31 mouse cellular contexts compared by ENCODE assay signal in the genomic region with DNA sequence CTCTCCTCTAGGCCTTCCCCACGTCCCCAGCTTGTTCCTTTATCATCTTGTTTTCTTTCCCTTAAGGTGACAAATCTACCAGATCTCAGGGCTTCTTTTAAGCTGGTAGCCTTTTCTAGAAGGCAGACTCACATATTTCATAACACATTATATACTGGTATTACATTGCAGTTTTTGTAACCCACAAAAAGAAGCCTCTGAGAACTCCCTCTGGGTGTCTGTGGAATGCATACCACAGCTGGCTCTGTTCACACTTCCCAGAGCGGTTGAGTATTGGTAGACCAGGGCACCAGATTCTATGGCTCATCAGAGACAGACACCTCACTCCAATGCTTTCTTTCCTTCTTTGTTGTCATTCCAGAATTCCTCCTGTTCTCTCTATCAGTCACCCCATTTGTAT.
"Had no signal": no experiment of that assay in that cellular context is flagged by ENCODE, and none has a peak within 500 bp of the region (broad histone marks: within the 10 kb centered on the region; RNA-seq: fewer than 3 reads in every experiment).

No protein-coding gene starts in this region.

- H3K27me3 ChIP-seq: limb, embryonic 12.5 days; limb, embryonic 13.5 days; limb, embryonic 15.5 days; liver, embryonic 12.5 days; liver, embryonic 13.5 days; liver, embryonic 15.5 days; lung, embryonic 15.5 days; megakaryocyte, embryonic 14.5 days; midbrain, embryonic 12.5 days; midbrain, embryonic 13.5 days; midbrain, embryonic 15.5 days had no signal

- H3K36me3 ChIP-seq: limb, embryonic 10.5 days; limb, embryonic 12.5 days; limb, embryonic 13.5 days; limb, embryonic 15.5 days; liver, embryonic 12.5 days; liver, embryonic 13.5 days; liver, embryonic 15.5 days; lung, embryonic 15.5 days; midbrain, embryonic 10.5 days; midbrain, embryonic 12.5 days; midbrain, embryonic 13.5 days; midbrain, embryonic 15.5 days had no signal

- H3K27ac ChIP-seq: limb, embryonic 10.5 days; limb, embryonic 12.5 days; limb, embryonic 13.5 days; limb, embryonic 15.5 days; liver, embryonic 12.5 days; liver, embryonic 13.5 days; liver, embryonic 14.5 days; liver, embryonic 15.5 days; lung, embryonic 15.5 days; macrophage; midbrain, embryonic 10.5 days; midbrain, embryonic 12.5 days; midbrain, embryonic 13.5 days; midbrain, embryonic 15.5 days had no signal

- H3K4me1 ChIP-seq: limb, embryonic 10.5 days; limb, embryonic 12.5 days; limb, embryonic 13.5 days; limb, embryonic 15.5 days; liver, embryonic 12.5 days; liver, embryonic 13.5 days; liver, embryonic 15.5 days; lung, embryonic 15.5 days; megakaryocyte, embryonic 14.5 days; midbrain, embryonic 10.5 days; midbrain, embryonic 12.5 days; midbrain, embryonic 13.5 days; midbrain, embryonic 15.5 days had no signal

- DNase-seq: left cerebral cortex, postnatal 4 days; liver; liver, embryonic 13.5 days; liver, postnatal 0 days; lung, adult 18-20 months; lung, adult 2 months; lung, embryonic 14.5 days; lung, postnatal 10 days; lung, postnatal 14 days; lung, postnatal 36 days; lung, postnatal 4 days; midbrain, embryonic 14.5 days had no signal

- ATAC-seq: liver, embryonic 12.5 days; liver, postnatal 0 days; lung, postnatal 0 days; midbrain, embryonic 13.5 days; midbrain, embryonic 15.5 days; midbrain, embryonic 16.5 days had no signal

- H3K9me3 ChIP-seq: limb, embryonic 10.5 days; limb, embryonic 12.5 days; limb, embryonic 13.5 days; limb, embryonic 15.5 days; liver, embryonic 12.5 days; liver, embryonic 13.5 days; liver, embryonic 15.5 days; lung, embryonic 15.5 days; megakaryocyte, embryonic 14.5 days; midbrain, embryonic 10.5 days; midbrain, embryonic 12.5 days; midbrain, embryonic 13.5 days; midbrain, embryonic 15.5 days had no signal

- H3K9ac ChIP-seq: limb, embryonic 12.5 days; limb, embryonic 13.5 days; limb, embryonic 15.5 days; liver, embryonic 12.5 days; liver, embryonic 13.5 days; liver, embryonic 14.5 days; liver, embryonic 15.5 days; liver, postnatal 0 days; lung, embryonic 14.5 days; lung, embryonic 15.5 days; midbrain, embryonic 12.5 days; midbrain, embryonic 13.5 days; midbrain, embryonic 15.5 days had no signal

- H3K4me2 ChIP-seq: limb, embryonic 12.5 days; limb, embryonic 13.5 days; limb, embryonic 15.5 days; liver, embryonic 11.5 days; liver, embryonic 12.5 days; liver, embryonic 13.5 days; liver, embryonic 15.5 days; lung, embryonic 14.5 days; lung, embryonic 15.5 days; midbrain, embryonic 11.5 days; midbrain, embryonic 12.5 days; midbrain, embryonic 13.5 days; midbrain, embryonic 15.5 days had no signal

- H3K4me3 ChIP-seq: limb, embryonic 10.5 days; limb, embryonic 12.5 days; limb, embryonic 13.5 days; limb, embryonic 15.5 days; liver, embryonic 12.5 days; liver, embryonic 13.5 days; liver, embryonic 15.5 days; lung, embryonic 15.5 days; megakaryocyte, embryonic 14.5 days; midbrain, embryonic 10.5 days; midbrain, embryonic 12.5 days; midbrain, embryonic 13.5 days; midbrain, embryonic 15.5 days; myocyte had no signal
